Mouse (Mus musculus) mouse embryonic stem cell (cell line): Measurements from ENCODE around the gene Gm20388.

Experiments
- in situ Hi-C, 2 experiments: fragments of 300-500 bp; cut with MboI; formaldehyde crosslinking; loops; 1 replicate in 1 of 2; 3 replicates in 1 of 2; pipeline ENCODE4 v1.14.3; 2019 to 2020; ENCODE audit warnings: low sequenced_read_pairs in 2 of 2, low pct_unique_long_range_greater_than_20kb in 1 of 2, mixed read lengths in 1 of 2; ENCODE audit not compliant: unreplicated experiment in 1 of 2

Gene Gm20388

GRCm38 (mm10) chr8:122779255-122779654, 2868.6 kb downstream of the Gm20388 start:
- in situ Hi-C loops: no loop called here

DNA sequence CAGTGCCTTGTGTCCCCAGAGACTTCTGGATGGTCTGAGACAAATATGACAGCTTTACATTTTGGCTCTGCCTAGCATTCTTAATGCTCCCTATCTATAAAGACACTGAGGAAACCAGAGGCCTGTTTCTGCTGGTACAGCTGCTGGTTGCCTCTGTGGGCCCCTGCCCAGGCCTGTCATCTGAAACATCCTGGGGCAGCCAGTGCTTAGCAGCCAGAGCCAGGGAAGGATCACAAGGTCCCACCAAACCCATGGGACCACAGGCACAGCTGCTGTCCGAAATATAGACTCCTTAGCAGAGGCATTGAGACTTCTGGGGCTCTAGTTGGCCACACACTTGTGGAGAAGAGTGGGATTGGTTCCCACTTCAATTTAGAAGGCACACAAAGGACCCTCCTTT, 2874.1 kb downstream of the Gm20388 start:
- in situ Hi-C loops: no loop called here

DNA sequence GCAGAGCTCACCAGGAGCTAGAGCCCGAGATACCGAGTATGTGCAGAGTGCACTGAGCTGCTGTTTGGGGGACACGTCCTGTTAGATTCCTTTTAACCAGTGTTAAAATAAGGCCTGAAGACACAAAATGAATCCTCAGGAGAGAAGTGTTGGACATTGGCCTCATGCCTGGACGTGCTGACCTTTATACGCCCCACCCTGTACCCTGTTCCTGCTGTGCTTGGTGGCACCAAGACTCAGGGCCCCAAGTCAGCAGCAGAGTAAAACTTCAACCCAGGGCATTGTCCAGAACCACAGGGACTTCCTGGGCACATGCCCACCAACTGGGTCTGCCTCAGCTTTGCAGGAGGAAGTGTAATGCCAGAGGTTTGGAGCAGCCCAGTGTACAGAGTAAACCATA, 2879.2 kb downstream of the Gm20388 start:
- in situ Hi-C loops: no loop called here

DNA sequence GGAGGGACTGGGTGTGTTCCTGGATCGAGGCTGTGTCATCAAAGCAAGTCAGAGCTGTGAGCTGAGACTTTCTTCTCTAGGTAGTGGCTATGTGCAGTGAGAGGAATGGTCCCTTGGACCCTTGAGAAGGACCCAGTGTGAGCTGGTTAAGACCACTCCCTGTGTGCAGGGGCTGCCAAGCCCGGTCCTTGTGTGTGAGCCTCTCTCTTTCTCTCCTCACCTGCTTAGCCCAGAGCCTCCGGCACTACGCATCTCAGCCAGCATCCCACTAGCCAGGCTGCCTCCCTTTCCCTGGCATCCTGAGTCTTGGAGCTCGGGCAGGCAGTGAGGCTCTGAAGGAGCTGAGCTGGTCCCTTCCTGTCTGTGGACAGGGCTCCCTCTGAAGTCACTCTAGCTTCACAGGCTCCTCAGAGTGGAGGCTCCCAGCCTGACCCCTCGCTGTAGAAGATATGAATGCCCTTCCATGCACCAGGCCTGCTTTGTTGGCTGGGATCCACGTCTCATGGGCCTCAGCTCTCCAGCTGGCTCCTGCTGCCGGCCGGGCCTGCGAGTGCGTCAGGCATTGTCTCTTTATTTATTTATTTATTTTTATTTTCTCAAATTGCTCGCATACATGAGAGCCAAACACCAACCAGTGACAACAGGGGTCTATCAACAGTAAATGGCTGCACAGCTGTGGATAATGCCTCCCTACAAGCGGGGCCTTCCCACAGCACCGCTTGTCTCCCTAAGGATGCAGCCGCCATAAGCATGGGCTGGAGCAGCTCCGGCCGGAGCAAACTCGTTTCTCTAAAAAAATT, 2882.9 kb downstream of the Gm20388 start:
- in situ Hi-C loops: no loop called here

DNA sequence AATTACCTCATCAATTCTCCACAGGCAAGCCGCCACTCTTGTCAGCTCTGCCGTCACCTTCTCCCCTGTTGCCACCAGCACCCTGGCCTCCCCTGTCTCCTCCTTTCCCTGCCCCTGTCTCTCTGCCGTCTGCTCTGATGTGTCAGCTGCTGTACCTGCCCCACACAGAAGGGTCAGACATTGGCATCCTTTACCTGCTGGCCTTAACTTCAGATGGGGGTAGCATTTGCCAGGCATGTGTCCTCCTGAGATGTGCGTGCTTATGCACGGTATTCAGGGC, 2883.5 kb downstream of the Gm20388 start:
- in situ Hi-C loops: no loop called here

- in situ Hi-C loops: no loop called here
Measured at GRCm38 (mm10) chr8:122803906-122804761, 2893.5 kb downstream of the Gm20388 start.

DNA sequence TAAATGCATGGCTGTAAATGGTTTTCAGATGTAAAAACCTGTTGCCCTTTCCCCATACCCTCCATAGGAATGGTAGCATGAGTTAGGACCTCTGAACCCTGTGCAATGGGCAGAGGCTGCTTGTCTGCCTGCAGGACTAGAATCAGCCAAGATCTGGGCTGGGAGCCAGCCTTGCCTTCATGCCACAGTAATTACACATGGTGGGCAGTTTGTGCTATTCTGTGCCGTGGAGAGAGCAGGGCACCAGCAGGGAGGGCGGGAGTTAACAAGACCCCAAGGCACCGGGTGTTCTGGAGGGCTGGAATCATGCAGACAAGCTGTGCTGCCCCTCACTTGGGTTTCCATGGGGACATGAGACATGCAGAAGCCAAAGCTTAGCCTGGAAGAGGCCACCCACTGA, 2894.7 kb downstream of the Gm20388 start:
- in situ Hi-C loops: no loop called here

DNA sequence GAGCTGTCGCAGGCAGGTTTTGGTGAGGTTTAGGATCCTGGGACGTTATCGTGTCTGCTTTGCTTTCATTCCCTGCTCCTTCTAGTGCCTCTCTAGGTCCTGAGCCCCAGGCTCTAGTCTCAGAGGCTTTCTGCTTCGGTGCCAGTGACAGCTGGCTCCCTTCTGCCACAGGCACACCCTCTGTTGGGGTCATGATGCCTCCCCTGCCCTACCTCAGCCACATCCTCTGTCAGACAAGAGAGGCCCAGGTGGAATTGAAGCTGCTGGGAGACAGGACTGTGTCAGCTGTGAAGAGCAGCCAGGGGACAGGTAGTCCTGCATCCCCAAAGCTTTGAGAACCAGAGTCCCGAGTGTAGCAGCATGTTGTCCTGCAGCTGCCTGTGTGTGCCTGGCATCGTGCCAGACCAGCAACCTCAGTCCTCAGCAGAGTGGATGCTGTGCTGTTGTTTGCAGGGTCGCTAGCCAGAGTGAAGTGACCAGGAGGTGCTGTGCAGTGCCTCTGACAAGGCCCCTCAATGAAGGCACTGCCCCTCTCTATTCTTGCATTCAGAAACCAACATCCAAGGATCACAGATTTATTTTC, 2896.4 kb downstream of the Gm20388 start:
- in situ Hi-C loops: no loop called here

DNA sequence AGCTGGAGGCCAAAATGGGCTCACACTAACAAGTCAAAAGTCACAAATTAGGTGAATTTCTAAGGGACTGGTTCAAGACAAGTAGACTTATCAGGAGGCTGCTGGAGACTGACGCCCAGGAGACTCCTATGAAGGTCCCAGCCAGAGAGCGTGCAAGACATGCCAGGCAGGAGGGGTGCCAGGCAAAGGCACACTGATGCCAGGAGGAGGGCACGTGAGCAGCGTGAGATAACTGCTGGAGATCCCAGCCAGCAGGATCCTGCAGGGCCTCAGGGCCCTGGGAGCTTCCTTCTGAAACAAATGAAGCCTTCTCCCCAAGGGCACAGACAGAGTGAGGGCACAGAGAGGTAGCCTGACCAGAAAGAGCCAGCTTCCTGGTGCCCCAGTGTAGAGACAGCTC, 2897.3 kb downstream of the Gm20388 start:
- in situ Hi-C loops: no loop called here

DNA sequence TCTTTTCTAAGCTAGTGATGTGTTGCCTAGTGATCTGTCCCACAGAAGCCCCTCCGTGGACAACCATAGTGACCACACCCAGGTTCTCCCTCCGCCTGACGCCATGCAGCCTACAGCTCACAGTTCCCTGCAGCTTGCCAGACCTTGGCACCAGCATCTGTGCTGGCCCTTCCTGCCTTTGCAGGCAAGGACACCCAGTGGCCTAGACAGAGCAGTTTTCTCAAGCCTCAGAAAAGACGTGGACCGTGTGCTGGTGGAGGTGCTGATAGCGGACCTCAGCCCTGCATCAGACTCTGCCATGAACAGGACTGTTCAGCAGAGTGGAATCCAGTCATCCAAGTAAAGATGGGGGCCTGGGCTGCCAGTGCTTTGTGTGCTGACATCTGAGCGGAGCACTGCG, 2899.7 kb downstream of the Gm20388 start:
- in situ Hi-C loops: no loop called here

DNA sequence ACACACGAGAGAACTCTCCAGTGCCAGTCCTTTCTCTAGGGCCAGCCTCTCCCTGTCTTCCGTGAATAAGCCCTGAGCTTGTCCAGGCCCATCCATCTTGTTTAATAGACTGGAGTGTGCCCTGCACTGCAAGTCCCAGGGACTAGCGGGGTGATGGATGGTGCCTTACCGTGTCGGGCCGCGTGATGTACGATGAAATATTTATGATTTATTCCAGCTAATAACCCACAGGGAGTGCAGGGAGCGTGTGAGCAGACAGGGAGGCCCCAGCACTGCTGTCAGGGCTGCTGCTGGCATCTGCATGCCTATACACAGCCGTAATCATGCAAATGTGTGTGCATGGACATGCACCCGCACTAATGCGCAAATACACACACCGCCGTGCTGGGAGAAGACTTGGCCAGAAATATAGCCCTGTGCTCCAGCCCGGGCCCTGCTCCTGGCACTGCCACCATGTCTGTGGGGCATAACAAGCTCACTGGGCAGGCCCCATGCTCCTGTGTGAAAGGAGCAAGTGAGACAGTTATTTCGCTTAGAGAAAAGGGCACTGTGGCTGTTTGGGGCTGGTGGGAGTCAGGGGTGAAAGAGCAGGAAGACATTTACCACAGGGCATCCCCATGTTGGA, 2901.3 kb downstream of the Gm20388 start:
- in situ Hi-C loops: no loop called here

- in situ Hi-C loops: no loop called here
Measured at GRCm38 (mm10) chr8:122812610-122813250, 2902.1 kb downstream of the Gm20388 start.

- in situ Hi-C loops: no loop called here
Measured at GRCm38 (mm10) chr8:122814608-122815007, 2904.0 kb downstream of the Gm20388 start.

DNA sequence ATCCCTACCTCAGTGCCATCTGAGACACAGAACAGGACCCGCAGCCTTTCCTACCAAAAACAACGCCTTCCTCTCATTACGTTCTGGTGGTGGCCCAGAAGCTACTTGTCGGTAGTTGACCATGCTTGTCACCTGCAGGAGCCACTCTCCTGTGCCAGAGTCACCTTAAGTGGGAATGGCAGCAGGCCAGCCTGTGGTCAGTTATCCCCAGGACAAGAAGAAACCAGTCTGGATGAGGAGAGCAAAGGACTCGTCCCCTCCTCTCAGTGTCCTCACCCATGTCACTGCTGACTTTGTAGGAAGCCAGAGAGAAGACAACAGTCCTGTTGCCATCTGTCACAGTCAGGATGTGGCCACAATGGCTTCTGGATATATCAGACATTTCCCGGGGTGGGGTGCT, 2906.3 kb downstream of the Gm20388 start:
- in situ Hi-C loops: no loop called here

DNA sequence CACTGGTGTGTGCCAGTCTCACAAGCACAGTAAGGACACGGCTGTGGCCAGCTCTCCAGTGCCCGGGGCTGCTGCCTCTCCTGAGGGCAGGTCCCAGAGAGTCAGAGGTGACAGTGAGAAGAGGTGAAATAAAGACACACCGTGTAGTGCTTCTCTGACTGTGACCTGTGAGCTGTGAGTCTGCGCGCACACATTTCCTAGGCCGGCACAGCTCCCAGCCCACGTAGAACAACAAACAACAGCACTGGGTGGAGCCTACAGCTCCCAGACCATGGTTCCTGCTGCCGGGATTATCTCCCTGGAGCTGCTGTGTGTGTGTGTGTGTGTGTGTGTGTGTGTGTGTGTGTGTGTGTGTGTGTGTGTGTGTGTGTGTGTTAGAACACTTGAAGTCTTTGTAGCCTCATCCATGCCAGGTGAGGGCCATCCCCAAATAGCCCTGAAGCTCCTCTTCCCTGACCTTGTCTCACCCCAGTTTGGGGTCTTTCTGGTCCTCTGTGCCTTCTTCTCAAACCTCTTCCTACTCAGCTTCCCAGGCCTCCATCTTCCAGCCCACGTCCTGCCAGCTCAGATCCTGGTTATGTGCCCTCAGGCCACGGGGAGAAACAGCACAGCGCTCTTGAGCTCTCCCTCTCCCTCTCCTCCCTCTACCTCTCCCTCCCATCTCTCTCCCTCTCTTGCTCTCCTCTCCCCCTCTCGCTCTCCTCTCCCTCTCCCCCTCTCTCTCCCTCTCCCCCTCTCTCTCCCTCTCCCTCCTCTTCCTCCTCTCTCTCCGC, 2907.3 kb downstream of the Gm20388 start:
- in situ Hi-C loops: no loop called here

GRCm38 (mm10) chr8:122819776-122820175, 2909.1 kb downstream of the Gm20388 start:
- in situ Hi-C loops: no loop called here

DNA sequence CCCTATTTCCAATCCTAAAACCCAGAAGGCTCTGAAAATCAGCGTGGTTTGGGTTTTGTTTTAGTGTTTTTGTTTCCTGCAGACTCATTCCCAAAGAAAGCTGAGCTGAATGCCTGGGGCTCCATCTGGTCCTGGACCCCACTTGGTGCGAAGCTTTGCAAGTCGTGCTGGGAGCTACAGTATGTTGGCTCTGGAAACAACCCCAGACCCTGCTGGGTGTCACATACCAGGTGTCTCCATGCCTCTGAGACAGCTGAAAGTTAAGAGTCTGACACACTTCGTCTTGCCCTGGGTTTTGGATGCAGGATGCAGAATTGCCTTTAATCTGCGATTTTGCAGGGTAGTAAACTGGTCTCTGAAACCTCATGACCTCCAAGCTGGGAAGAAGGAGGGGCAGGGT, 2913.9 kb downstream of the Gm20388 start:
- in situ Hi-C loops: no loop called here

GRCm38 (mm10) chr8:122824986-122825385, 2914.3 kb downstream of the Gm20388 start:
- in situ Hi-C loops: loop anchor here in 1 of 2 experiments (5.0 kb wide), 1 partner anchor 208 kb away; no protein-coding TSS in a partner anchor
